Mouse (Mus musculus): ENCODE measurements around the gene Acsl5. TPM values are rescaled to one million over a fixed set of nuclear protein-coding genes. Genes with fewer than 3 reads are reported as not detected.

The Acsl5 gene
- 10 to 100 TPM; 10.8 to 12.4 (median 11.5) TPM for total RNA-seq (2022)

- DNase-seq (ENCODE audit: low spot score), result no peak
Observed at GRCm38 (mm10) chr19:55251383-55252124, at the start of gene Acsl5. Gene Acsl5 (plus strand): TSS chr19:55251938.

DNA sequence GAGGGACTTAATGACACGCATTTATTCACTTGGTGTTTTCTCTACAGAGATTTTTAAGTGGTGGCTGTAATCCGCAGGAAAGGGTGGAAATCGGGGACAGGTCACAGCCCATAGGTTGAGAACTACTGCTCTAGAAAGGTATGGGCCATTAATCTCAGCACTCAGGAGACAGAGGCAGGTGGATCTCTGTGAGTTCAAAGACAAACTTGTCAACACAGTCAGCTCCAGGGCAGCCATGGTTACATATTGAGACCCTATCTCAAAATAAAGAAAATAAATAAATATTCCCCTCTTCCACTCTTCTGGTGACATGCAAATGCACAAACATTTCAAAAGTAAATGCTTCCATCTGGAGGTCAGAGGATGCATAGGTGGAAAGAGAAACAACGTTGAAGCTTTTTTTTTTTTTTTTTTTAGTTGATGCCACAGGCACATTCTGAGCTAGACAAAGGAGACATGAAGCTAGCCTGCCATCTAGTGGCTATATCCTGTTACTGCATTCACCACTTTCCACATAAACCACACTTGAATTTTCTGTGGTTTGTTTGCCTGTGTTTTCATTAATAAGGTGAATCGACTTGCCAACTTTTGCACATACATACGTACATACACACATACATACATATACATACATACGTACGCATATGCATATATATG, 45.1 kb upstream of the Acsl5 start:
- peak; percentile 28 for DNase-seq (ENCODE audit: low spot score)

DNA sequence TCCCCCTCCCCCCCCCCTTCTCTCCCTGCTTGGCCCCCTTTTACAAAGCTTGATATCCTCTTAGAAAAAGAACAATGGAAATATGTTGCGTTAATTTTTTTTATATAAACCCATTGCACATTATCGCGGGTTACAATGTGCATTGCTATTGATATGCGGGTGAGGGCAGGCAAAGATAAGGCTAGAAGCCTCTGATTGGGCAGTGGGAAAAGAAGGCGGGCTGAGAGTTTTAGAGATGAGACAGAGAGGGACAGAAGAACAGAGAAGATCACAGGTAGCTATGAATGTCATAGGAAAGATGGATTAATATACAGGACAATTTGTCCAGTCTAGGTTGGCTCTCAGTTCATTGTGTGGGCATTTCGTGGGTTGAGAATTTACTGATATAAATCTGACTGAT, 44.5 kb upstream of the Acsl5 start:
- no peak for DNase-seq (ENCODE audit: low spot score)

DNA sequence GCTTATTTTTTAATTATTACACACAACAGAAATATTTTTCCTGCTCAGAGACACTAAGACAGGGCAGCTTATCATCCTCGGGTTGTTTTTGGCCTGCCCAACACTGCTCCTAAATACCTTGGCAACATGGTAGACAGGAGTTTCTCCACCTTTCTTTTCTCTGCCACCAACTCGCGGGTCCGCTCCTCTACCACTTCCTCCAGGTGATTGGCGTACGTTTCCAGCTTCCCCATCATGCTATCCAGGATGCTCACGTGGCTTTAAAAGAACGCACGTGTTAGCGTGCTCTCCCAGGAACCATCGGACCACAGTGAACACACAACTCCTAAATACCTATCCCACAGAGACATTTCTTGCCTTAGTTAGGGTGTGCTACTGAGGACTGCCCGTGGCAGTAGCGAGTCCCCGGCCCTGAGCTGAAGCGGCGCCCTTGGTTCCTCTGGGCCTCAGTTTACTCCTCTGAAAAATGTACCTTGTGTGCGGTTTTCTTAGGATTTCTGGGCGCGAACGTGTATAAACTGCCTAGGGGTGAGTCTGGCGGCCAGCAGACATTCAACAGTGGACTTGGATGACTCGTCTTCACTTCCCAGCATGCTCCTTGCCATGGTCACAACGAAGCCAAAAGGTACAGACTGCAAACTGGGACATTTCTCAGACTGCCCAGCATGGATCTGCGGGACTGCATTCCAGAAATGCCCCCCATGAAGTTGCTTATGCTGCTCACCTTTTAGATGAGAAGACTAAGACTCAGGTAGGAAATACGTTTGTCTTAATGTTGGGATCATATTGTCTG, 43.8 kb upstream of the Acsl5 start:
- no peak for DNase-seq (ENCODE audit: low spot score)

GRCm38 (mm10) chr19:55208654-55209053, 43.1 kb upstream of the Acsl5 start:
- no peak for DNase-seq (ENCODE audit: low spot score)

DNA sequence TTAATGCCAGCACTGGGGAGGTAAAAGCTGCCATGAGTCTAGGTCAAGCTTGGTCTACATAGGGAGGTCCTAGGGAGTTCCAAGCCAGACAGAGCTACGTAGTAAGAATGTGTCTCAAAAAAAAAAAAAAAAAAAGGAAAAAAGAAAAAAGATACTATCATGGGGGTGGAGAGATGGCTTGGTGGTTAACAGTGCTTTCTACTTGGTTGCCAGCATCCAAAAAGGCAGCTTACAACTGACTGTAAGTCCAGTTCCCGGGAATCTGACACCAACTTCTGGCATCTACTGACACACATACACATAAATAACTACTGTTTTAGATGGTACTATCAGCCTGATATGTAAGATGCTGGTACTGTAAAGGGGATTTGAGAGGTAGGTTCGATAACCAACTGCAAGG, 42.7 kb upstream of the Acsl5 start:
- no peak for DNase-seq (ENCODE audit: low spot score)

DNA sequence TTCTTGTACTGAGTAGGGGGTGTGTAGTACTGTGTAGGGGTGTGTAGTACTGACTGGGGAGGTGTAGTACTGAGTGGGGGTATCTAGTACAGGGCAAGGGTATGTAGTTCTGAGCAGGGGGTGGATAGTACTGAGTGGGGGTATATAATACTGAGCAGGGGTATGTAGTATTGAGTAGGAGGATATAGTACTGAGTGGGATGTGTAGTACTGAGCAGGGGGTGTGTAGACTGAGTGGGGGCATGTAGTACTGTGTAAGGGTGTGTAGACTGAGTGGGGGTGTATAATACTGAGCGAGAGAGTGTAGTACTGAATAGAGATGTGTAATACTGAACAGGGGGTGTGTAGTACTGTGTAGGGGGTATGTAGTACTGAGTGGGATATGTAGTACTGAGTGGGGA, 40.0 kb upstream of the Acsl5 start:
- no peak for DNase-seq (ENCODE audit: low spot score)

DNA sequence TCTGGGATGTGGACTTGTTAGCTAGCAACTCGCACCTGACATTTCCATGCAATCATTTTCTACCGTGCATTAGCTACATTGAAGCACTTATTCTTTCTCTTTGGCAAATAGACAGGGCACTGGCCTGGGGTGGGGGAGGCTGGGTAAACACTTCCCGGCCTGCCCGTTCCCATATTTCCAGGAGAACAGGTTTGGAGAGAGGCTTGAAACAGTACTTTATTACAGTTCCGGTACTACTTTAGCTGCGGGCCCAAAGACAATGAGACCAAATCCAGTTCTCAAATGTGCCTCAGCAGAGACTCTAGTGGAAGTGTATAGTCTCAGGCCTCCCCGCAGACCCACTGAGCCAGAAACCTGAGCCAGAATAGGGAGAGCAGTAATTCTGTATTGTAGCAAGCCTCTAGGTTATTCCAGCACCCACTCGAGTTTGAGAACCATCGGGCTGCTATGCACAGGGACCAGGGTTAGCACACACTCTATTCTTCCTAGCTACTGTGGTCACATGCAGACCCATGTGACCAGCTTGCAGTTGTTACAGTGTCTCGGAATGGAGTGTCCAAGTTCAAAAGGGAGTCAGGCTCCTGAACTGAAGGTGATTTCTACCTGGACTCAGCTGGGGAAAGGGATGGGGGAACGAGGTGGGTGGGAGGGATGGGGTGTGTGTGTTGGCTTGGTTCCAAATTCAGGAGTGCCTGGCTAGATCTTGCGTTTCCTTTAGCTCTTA, 38.0 kb upstream of the Acsl5 start:
- no peak for DNase-seq (ENCODE audit: low spot score)

DNA sequence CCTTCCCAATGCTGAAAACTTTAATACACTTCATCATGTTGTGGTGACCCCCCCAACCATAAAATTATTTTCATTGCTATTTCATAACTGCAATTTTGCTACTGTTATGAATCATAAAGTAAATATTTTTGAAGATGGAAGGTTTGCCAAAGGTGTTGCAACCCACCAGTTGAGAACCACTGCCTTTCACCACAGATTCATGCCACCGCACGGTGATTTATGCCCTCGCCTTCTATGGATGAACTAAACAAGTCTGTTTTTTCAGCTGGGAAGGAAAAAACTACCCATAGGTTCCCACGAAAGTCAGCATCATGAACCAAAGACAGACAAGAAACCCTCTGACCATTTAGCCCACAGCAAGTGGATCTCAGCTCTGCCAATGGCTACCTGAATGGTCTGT, 34.9 kb upstream of the Acsl5 start:
- DNase-seq (ENCODE audit: low spot score), result no peak

- no peak for DNase-seq (ENCODE audit: low spot score)
Observed at GRCm38 (mm10) chr19:55217365-55217764, 34.4 kb upstream of the Acsl5 start.

- DNase-seq (ENCODE audit: low spot score), result peak; percentile 72
Observed at GRCm38 (mm10) chr19:55218192-55218739, 33.5 kb upstream of the Acsl5 start.

DNA sequence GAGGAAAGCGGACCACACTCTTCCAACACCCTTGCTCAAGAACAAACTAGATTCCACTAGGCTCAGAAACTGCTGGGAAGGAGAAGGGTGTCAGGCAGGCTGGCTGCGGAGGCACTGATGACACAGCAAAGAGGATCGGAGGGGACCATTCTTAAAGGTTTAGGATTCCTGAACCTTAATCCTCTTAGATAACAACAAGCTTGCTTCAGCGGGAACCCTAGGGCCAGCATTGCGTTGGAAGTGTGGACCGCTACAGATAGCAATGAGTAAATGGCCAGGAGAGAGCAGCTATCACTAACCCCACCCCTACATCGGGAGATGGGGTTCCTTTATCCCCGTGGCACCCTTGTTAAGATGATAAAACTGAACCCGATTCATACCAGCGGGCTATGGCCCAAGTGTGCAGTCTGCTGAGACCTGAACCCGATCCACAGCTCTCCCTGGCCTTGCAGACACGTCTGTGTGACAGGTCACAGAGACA, 33.0 kb upstream of the Acsl5 start:
- DNase-seq (ENCODE audit: low spot score), result no peak

- DNase-seq (ENCODE audit: low spot score), result no peak
Observed at GRCm38 (mm10) chr19:55219359-55219758, 32.4 kb upstream of the Acsl5 start.

- DNase-seq (ENCODE audit: low spot score), result no peak
Observed at GRCm38 (mm10) chr19:55221208-55221607, 30.5 kb upstream of the Acsl5 start.

- no peak for DNase-seq (ENCODE audit: low spot score)
Observed at GRCm38 (mm10) chr19:55222268-55222667, 29.5 kb upstream of the Acsl5 start.

DNA sequence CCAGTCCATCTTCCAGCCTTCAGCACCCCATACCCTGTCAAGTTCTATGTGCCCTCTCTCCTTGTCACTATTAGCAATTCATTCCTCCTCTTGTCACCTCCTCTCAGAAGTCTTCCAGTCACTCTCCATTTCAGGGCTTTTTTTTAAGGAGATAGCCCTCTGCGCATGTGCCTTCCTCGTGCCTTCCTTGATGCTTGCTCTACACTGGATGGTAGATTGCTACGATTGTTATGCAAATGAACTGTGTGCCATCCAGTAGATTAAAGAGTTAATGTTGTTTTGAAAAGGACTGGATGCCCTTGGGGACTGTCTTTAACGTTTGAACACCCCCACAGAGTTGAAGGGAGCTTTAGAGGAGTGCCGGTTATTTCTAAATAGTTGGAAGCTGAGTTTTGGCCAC, 25.1 kb upstream of the Acsl5 start:
- DNase-seq (ENCODE audit: low spot score), result no peak

GRCm38 (mm10) chr19:55227135-55227534, 24.6 kb upstream of the Acsl5 start:
- DNase-seq (ENCODE audit: low spot score), result no peak

DNA sequence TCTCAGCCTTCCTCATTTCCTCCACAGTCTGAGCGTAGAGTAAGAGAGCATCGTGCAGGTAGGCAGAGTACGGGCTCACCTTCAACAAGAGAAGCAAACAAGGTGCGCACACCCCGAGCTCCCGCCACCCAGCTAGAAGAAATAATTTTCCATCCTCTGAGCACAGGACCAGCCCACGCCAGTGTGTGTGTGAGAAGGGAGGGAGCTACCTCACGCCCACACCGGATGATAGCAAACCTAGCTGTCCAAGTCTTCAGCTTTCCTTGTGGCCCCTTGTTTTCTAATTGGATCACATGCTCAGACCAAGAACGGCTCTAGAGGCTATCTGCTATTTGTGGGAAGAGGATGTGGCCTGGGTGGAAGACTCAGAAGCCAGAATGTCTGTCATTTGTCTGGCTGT, 20.7 kb upstream of the Acsl5 start:
- DNase-seq (ENCODE audit: low spot score), result no peak

- DNase-seq (ENCODE audit: low spot score), result peak; percentile 40
Observed at GRCm38 (mm10) chr19:55232136-55232535, 19.6 kb upstream of the Acsl5 start.

DNA sequence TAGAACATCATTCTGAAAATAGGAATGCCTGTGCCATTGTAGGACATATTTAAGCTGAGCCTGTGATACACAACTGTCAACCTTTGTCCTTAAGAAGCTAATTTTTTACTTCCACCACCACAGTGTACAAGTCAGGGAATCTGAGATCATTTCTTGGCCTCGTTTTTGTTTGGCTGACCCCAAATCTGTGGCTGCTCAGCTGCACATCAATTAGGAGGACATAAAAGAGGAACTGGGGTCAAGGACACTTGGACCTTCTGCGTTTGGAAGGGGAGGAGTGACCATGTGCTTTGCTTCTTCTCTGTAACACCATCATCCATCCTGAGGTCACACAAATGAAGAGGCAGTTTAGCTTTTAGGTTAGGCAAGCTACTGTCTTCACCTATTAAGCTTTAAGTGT, 15.7 kb upstream of the Acsl5 start:
- no peak for DNase-seq (ENCODE audit: low spot score)

DNA sequence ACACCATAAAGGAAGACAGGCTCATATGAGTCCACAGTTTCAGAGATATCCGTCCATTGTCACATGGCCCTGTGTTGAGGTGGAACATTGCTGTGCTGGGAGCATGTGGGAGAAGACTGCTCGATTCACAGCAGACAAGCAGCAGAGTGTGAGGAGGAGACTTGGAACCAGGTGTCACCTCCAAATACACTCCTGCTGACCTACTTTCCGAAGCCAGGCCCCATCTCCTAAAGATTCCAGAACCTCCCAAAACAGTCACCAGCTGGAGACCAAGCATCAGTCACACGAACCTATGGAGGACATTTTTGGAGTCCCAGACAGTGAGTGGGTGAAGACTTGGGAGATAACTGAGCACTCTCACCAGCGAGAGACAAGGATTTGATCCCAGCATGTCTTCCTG, 15.2 kb upstream of the Acsl5 start:
- DNase-seq (ENCODE audit: low spot score), result no peak
